Mouse (Mus musculus) left cerebral cortex, adult 2 months (tissue): ENCODE results near the gene 9930022D16Rik. TPM values are rescaled to one million over a fixed set of nuclear protein-coding genes. Genes with fewer than 3 reads are reported as not detected.

Source experiments
- DNase-seq, 2 experiments: peaks; one replicate each; pipeline ENCODE4 v3.0.0; 2021 to 2022; ENCODE audit warnings: low spot score in 2 of 2, mixed read lengths in 1 of 2; ENCODE audit errors: extremely low spot score in 1 of 2
- H3K27ac ChIP-seq: fragments of 200-600 bp; 2 replicates; pipeline ENCODE4 v1.8.1; 2022
- H3K4me3 ChIP-seq: fragments of 200-600 bp; 2 replicates; pipeline ENCODE4 v1.8.1; 2022
- CTCF ChIP-seq: fragments of 200-600 bp; IDR thresholded peaks from 2 replicates; pipeline ENCODE4 v1.8.1; 2022; ENCODE audit warnings: antibody characterized with exemption, mild to moderate bottlenecking, moderate library complexity
- intact Hi-C: fragments of 180-260 bp; cut with DNase I; formaldehyde crosslinking; loops from one replicate; pipeline ENCODE4 v1.15.1; 2025
- long read RNA-seq, 2 experiments: library from polyadenylated mRNA; stranded (forward); transcript quantifications; one replicate each; pipeline ENCODE4 v2.0.0; 2021; ENCODE audit warnings: borderline mapping rate in 2 of 2
- total RNA-seq, 2 experiments: library from RNA; stranded (reverse); gene quantifications; 2 replicates each; pipeline ENCODE4 v1.2.3; 2021

The 9930022D16Rik gene
- total RNA-seq: not detected
- long read RNA-seq, experiment 1: 0 reads
- long read RNA-seq, experiment 2: 0 reads

- Histone ChIP-seq H3K4me3 (no peak within 1 kb of the TSS), H3K27ac (no peak within 1 kb of the TSS)
- no peak for TF ChIP-seq CTCF
- DNase-seq: no peak
- intact Hi-C loops: no loop called here
Observed at GRCm38 (mm10) chr11:109413617-109414016, at the start of gene 9930022D16Rik. TSS of gene 9930022D16Rik (plus strand) at chr11:109413917.

GRCm38 (mm10) chr11:109364337-109364736, 49.4 kb upstream of the 9930022D16Rik start:
- intact Hi-C loops: loop anchor here (5.0 kb wide), 1 partner anchor 442 kb away; the partner anchor contains the start of gene Axin2

GRCm38 (mm10) chr11:109364881-109365280, 48.8 kb upstream of the 9930022D16Rik start:
- Histone ChIP-seq H3K4me3 (peak overlapping the region; percentile 81), H3K27ac (peak overlapping the region; percentile 47; the same call in 1 of the 2 replicates)
- no peak for TF ChIP-seq CTCF
- intact Hi-C loops: loop anchor here (5.0 kb wide), 1 partner anchor 443 kb away; the partner anchor contains the start of gene Axin2
- DNase-seq: no peak

More at GRCm38 (mm10) chr11:109364337-109364736, 49.4 kb upstream of the 9930022D16Rik start:
- Histone ChIP-seq H3K27ac (peak overlapping the region; percentile 47; the same call in 1 of the 2 replicates), H3K4me3 (peak overlapping the region; percentile 81)
- no peak for DNase-seq
- no peak for TF ChIP-seq CTCF

GRCm38 (mm10) chr11:109365818-109366217, 47.9 kb upstream of the 9930022D16Rik start:
- Histone ChIP-seq H3K4me3 (peak overlapping the region; percentile 81), H3K27ac (peak overlapping the region; percentile 15; the same call in 1 of the 2 replicates)
- TF ChIP-seq CTCF: no peak
- DNase-seq: no peak
- intact Hi-C loops: no loop called here

- no peak for DNase-seq
- Histone ChIP-seq H3K4me3 (no peak overlapping the region), H3K27ac (no peak overlapping the region)
- TF ChIP-seq CTCF: no peak
- intact Hi-C loops: no loop called here
Observed at GRCm38 (mm10) chr11:109366802-109367579, 46.7 kb upstream of the 9930022D16Rik start.

- Histone ChIP-seq H3K4me3 (no peak overlapping the region), H3K27ac (peak overlapping the region; percentile 57; the same call in 1 of the 2 replicates)
- DNase-seq: no peak
- intact Hi-C loops: no loop called here
- TF ChIP-seq CTCF: no peak
Observed at GRCm38 (mm10) chr11:109369026-109369637, 44.6 kb upstream of the 9930022D16Rik start.

- intact Hi-C loops: no loop called here
- DNase-seq: no peak
- no peak overlapping the region for H3K27ac ChIP-seq
- TF ChIP-seq CTCF: no peak
- no peak overlapping the region for H3K4me3 ChIP-seq
Observed at GRCm38 (mm10) chr11:109375412-109375811, 38.3 kb upstream of the 9930022D16Rik start.

- DNase-seq: no peak
- Histone ChIP-seq H3K27ac (no peak overlapping the region), H3K4me3 (no peak overlapping the region)
- intact Hi-C loops: no loop called here
- no peak for TF ChIP-seq CTCF
Observed at GRCm38 (mm10) chr11:109376484-109377143, 37.1 kb upstream of the 9930022D16Rik start.

- TF ChIP-seq CTCF: no peak
- Histone ChIP-seq H3K4me3 (no peak overlapping the region), H3K27ac (no peak overlapping the region)
- intact Hi-C loops: no loop called here
- no peak for DNase-seq
Observed at GRCm38 (mm10) chr11:109377477-109377876, 36.2 kb upstream of the 9930022D16Rik start.

GRCm38 (mm10) chr11:109378051-109378450, 35.7 kb upstream of the 9930022D16Rik start:
- Histone ChIP-seq H3K4me3 (no peak overlapping the region), H3K27ac (no peak overlapping the region)
- TF ChIP-seq CTCF: no peak
- no peak for DNase-seq
- intact Hi-C loops: no loop called here

- TF ChIP-seq CTCF: no peak
- Histone ChIP-seq H3K4me3 (no peak overlapping the region), H3K27ac (no peak overlapping the region)
- no peak for DNase-seq
- intact Hi-C loops: no loop called here
Observed at GRCm38 (mm10) chr11:109380662-109381061, 33.1 kb upstream of the 9930022D16Rik start.

- Histone ChIP-seq H3K27ac (no peak overlapping the region), H3K4me3 (no peak overlapping the region)
- intact Hi-C loops: no loop called here
- DNase-seq: no peak
- no peak for TF ChIP-seq CTCF
Observed at GRCm38 (mm10) chr11:109385296-109385695, 28.4 kb upstream of the 9930022D16Rik start.
